Mouse (Mus musculus) adrenal gland, postnatal 25 days (tissue): ENCODE measurements around the gene Fgf22. TPM values are rescaled to one million over a fixed set of nuclear protein-coding genes. Genes with fewer than 3 reads are reported as not detected.

ENCODE experiments used
- DNase-seq: peaks from one replicate; pipeline ENCODE4 v3.0.0; 2021; ENCODE audit warnings: mixed read lengths
- long read RNA-seq: library from polyadenylated mRNA; stranded (forward); transcript quantifications from one replicate; pipeline ENCODE4 v2.0.0, GENCODE M21; 2021
- total RNA-seq: library from RNA; stranded (reverse); gene quantifications from 2 replicates; pipeline ENCODE4 v1.2.3, GENCODE M21; 2021

The Fgf22 gene
- not detected in 2 replicates for total RNA-seq
- long read RNA-seq: 0 reads

DNA sequence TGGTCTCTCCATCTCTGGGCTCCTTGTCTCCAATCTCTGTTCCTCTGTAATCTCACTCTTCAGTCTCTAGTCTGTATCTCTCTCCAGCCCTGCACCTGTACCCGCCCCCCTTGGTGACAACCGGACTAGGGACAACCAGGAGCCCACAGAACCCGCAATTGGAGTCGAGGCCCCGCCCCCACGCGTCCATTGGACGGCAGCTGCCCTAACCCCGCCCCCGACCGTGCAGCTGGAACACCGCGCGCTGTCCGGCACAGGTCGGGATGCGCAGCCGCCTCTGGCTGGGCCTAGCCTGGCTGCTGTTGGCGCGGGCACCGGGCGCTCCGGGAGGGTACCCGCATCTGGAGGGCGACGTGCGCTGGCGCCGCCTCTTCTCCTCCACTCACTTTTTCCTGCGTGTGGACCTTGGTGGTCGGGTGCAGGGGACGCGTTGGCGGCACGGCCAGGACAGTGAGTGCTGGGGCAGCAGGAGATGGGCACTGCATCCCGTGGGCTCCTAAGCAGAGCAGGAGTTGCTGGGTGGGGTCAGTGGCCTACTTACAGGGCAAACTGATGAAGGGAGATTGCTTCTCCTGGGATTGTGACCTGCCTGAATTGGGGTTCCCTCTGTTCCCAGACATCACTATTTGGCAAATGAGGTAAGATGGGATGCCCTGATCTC, at the start of gene Fgf22:
Fgf22 (plus strand) TSS at position 221 of the 661 bp plus-strand sequence.
- peak; percentile 85 for DNase-seq

GRCm38 (mm10) chr10:79705951-79706350, 48.9 kb upstream of the Fgf22 start:
- no peak for DNase-seq

- DNase-seq: no peak
Observed at GRCm38 (mm10) chr10:79706406-79707094, 48.3 kb upstream of the Fgf22 start.

GRCm38 (mm10) chr10:79707162-79707561, 47.7 kb upstream of the Fgf22 start:
- DNase-seq: no peak

DNA sequence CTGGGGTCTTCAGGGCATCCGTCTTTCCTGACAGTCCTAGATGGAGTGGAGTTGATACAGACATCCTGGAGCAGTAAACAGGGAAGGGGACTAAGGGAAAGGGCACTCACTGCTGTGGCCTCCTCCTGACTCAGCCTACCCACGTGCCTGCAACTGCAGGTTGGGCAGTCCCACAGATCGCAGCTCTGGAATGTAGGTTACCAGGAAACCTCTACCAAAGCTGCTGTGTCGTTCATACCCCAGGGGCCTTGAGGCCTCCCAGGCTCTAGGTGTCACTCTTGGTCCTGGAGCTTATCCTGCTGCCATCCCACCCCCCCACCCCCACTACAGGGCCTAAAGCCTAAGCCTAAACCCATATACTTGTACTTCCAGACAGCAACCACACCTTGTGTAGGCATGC, 47.1 kb upstream of the Fgf22 start:
- no peak for DNase-seq

DNA sequence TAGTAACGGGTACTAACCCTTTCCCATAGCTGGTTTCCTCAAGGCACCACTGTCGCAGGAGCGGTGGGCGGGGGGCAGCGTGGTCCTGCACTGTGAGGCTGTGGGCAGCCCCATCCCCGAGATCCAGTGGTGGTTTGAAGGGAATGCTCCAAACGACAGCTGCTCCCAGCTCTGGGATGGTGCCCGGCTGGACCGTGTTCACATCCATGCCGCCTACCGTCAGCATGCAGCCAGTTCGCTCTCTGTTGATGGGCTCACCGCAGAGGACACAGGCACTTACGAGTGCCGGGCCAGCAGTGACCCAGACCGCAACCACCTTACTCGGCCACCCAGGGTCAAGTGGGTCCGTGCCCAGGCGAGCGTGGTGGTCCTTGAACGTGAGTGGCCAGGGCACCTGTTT, 46.2 kb upstream of the Fgf22 start:
- DNase-seq: no peak

- no peak for DNase-seq
Observed at GRCm38 (mm10) chr10:79709307-79709706, 45.6 kb upstream of the Fgf22 start.

- DNase-seq: no peak
Observed at GRCm38 (mm10) chr10:79712029-79712428, 42.8 kb upstream of the Fgf22 start.

DNA sequence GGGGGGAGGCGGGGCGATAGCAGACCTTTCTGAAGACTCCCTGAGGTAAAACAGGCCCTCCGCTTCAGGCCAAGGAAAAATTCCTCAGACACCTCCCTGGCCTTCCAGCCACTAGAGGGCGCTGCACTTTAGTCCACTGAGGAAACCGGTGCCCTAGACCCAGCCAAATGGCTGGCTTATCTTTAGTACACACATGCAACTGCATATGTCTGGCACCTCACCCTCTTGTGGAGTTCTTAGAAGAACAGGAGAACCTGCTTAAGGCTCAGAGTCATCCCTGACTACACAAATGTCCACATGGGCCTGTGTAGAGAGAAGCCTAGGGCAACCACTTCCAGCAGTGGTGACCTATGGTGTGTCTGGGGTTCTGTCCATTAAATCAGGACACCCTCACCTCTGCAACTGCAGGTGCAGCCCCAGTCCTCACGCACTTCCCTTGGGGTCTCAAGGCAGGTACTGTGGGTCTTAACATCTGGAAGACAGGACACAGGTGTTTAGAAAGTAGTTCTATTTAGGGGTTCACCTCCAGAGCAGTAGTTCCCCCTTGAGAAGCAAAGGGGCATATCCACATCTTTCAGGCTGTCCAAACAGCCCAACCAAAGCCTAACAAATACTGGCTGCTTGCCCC, 42.3 kb upstream of the Fgf22 start:
- DNase-seq: peak; percentile 85

DNA sequence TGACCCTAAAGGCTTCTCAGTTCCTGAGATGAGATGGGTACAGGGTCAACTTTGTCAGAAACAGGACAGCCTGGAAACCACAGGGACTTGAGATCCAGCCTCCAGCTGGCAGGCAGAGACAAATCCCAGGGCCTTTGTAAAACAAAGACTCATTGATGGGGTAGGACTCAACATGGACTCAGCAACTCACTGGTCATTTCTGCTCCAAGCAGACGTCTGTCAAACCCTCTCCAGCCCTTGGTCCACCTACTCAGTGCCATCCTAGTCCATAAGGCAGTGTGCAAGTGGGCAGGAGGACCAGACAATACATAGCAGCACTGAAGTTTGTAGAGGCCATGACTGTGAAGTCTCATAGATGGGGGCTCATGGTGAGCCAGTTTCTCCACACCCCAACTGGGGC, 41.7 kb upstream of the Fgf22 start:
- no peak for DNase-seq

GRCm38 (mm10) chr10:79714996-79715395, 39.9 kb upstream of the Fgf22 start:
- no peak for DNase-seq

GRCm38 (mm10) chr10:79716254-79716987, 38.5 kb upstream of the Fgf22 start, which contains the start of gene Hcn2:
Hcn2 (plus strand) TSS chr10:79716634.
- DNase-seq: peak; percentile 52

DNA sequence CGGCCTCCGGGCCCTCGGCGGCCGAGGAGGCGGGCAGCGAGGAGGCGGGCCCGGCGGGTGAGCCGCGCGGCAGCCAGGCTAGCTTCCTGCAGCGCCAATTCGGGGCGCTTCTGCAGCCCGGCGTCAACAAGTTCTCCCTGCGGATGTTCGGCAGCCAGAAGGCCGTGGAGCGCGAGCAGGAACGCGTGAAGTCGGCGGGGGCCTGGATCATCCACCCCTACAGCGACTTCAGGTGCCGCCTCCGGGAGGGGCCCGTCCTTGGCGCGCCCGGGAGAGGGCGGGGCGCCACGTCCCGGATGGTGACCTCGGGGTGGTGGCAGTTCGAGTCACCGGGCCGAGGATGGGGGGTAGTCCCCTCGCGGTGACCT, 37.9 kb upstream of the Fgf22 start:
- DNase-seq: peak; percentile 41

DNA sequence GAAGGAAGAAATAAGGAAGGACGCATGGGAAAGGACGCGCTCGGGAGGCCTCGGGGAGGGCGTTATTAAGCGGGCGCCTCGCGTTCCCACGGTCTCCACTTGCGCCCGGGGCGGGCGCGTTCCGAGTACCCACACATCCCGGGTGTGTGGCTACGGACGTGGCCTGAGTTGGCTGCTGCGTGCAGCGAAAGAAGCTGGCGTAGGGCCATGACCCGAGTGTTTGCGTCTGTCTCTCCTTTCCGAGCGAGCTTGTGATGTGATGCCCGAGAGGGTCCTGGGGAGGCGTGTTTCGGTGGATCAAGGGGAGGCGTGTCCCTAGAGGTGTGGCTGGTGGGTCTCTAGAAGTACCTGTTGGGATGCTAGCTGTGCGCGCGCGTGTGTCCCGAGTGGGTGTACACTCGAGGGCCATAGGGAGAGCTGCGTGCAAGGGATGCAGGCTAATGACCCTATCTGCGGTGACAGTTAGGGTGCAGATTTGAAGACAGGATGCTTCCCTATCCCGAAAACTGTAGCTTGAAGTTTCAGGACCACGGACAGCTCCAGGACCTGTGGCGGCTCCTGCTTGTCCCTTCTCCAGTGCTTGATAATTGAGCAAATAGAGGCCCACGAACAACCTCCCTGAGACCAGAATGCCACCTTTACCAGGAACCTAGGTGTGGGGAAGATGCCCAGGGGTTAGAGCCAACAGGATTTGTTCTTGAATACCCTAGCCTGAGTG, 37.1 kb upstream of the Fgf22 start:
- peak; percentile 78 for DNase-seq

DNA sequence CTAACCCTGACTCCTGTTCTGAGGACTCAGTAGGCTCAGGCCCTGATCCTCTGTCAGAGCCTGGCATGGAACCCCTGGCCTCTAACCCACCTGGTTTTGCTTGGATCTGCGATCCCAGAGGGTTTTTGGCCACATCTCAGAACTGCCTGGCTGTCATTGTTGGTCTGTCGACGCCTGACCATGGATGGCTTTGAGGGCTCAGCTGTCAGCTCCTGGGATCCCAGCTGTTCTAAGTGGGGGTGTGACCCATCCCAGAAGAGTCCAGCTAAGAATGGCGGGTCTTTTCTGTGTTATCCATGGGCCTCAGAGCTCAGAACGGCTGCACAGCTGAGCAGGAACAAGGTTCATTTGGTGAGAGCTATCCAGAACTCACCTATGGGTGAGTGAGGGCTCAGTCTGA, 33.8 kb upstream of the Fgf22 start:
- no peak for DNase-seq

DNA sequence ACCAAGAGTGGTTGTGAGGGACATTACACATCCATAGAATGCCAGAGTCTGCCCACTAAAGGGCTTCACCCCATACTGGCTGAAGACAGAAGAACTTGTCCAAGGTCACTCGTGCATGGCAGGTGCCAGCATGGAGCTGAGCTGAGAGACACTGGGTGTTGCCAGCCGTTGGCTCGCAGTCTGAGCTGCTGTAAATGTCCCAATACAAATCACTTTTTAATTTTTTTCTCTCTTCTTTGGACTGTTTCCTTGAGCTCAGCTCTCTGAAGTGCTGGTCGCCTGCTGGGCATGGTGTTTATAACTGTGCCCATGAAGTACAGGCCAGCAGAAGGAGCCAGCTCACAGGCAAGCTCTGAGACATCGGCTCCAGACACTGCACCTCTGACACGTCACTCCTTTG, 31.8 kb upstream of the Fgf22 start:
- DNase-seq: no peak

GRCm38 (mm10) chr10:79723692-79724091, 31.2 kb upstream of the Fgf22 start:
- no peak for DNase-seq

DNA sequence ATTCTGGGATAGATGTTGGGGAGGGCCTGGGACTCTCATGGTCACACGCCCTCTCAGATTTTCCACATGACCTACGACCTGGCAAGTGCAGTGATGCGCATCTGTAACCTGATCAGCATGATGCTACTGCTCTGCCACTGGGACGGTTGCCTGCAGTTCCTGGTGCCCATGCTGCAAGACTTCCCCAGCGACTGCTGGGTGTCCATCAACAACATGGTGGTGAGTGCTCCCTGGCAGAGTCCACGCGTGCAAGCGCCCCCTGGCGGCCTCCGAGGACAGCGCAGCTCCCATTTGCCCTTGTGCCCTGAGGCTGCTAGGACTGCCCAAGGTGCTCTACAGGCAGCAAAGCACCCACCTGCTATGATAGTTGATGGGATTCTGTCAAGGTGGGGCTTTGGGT, 28.8 kb upstream of the Fgf22 start:
- DNase-seq: peak; percentile 70

DNA sequence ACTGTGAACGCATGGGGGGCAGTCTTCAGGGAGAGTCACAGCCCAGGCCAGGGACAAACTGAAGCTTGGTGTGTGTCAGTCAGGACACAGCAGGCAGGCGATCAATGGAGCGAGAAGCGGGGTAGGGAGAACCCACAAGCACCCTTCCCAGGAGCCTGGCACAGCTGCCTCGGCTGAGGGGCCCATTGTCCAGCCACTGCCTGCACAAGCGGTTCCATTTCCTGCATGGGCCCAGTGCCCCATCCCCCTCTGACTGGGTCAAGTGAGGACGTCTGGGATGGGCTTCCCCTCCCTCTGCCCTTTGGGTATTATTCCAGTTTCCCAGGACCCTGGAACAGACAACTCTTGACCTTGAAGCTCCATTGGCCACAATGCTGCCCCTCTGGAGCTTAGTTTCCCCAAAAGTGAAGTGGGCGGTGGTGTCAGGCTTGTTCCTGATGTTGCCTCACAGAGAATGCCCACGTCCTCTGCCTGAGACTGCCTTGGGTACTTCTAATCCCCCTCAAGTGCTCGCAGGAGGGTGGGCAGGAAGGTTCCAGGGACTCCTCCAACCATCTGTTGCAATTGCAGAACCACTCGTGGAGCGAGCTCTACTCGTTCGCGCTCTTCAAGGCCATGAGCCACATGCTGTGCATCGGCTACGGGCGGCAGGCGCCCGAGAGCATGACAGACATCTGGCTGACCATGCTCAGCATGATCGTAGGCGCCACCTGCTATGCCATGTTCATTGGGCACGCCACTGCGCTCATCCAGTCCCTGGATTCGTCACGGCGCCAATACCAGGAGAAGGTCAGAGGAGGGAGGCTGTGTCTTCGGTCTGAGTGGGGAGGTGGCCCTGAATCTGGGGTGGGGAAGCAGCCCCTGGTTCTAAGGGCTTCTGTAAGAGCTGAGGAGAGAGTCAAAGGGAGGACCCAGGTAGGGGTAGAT, 26.3 kb upstream of the Fgf22 start:
- no peak for DNase-seq

GRCm38 (mm10) chr10:79729357-79729965, 25.4 kb upstream of the Fgf22 start:
- no peak for DNase-seq

GRCm38 (mm10) chr10:79732500-79732899, 22.4 kb upstream of the Fgf22 start:
- DNase-seq: peak; percentile 45
